Mouse (Mus musculus) MEL (cell line): Measurements from ENCODE around the gene Ccdc3. TPM values are rescaled to one million over a fixed set of nuclear protein-coding genes. Genes with fewer than 3 reads are reported as not detected.
A peak's percentile ranks its signal among the peaks of the same experiment; 100 is the strongest.
"Not testable (repeated sequence)": the region's sequence is repeated elsewhere in the genome, so short reads cannot be mapped to it uniquely, and the experiment has no call there.

Experiments used
- DNase-seq: peaks from one replicate; pipeline ENCODE4 v3.0.0; 2011; ENCODE audit warnings: low read depth, low spot score
- H3K27ac ChIP-seq: 2 replicates; pipeline ENCODE4 v1.5.1; 2012; ENCODE audit warnings: low read depth, mild to moderate bottlenecking, control low read depth, low read length, moderate library complexity; ENCODE audit not compliant: control insufficient read depth
- H3K27me3 ChIP-seq, 2 experiments: fragments of 150-350 bp in 1 of 2; sonication (generic) in 1 of 2; 2 replicates each; pipeline ENCODE4 v1.6.1; 2012; ENCODE audit warnings: low read length in 2 of 2, mild to moderate bottlenecking in 2 of 2, improper control_type of control experiment in 1 of 2, moderate library complexity in 1 of 2; ENCODE audit not compliant: insufficient read depth in 2 of 2, control insufficient read depth in 1 of 2
- H3K36me3 ChIP-seq, 2 experiments: 2 replicates each; pipeline ENCODE4 v1.6.1; 2012 to 2014; ENCODE audit warnings: low read length in 2 of 2, improper control_type of control experiment in 1 of 2, inconsistent platforms in 1 of 2, mild to moderate bottlenecking in 1 of 2; ENCODE audit not compliant: insufficient read depth in 2 of 2, control insufficient read depth in 1 of 2
- H3K4me1 ChIP-seq, 2 experiments: fragments of 150-350 bp in 1 of 2; sonication (generic) in 1 of 2; 2 replicates each; pipeline ENCODE4 v1.6.1; 2012; ENCODE audit warnings: low read length in 2 of 2, improper control_type of control experiment in 1 of 2, mild to moderate bottlenecking in 1 of 2; ENCODE audit not compliant: insufficient read depth in 2 of 2, control insufficient read depth in 1 of 2
- H3K4me3 ChIP-seq, 2 experiments: fragments of 150-350 bp in 1 of 2; sonication (generic) in 1 of 2; 2 replicates each; pipeline ENCODE4 v1.5.1; 2012; ENCODE audit warnings: low read depth in 2 of 2, low read length in 2 of 2, mild to moderate bottlenecking in 2 of 2, moderate library complexity in 2 of 2, control low read depth in 1 of 2, improper control_type of control experiment in 1 of 2; ENCODE audit not compliant: control insufficient read depth in 1 of 2, insufficient read depth in 1 of 2
- H3K79me2 ChIP-seq: 2 replicates; pipeline ENCODE4 v1.6.1; 2012; ENCODE audit warnings: mild to moderate bottlenecking, low read length, moderate library complexity; ENCODE audit not compliant: control insufficient read depth, poor library complexity, insufficient read depth
- H3K9ac ChIP-seq: 2 replicates; pipeline ENCODE4 v1.6.1; 2012; ENCODE audit warnings: low read depth, mild to moderate bottlenecking, control low read depth, low read length, moderate library complexity; ENCODE audit not compliant: control insufficient read depth, poor library complexity, severe bottlenecking
- H3K9me3 ChIP-seq: fragments of 150-350 bp; sonication (generic); replicated peaks from 2 replicates; pipeline ENCODE4 v1.6.1; 2012; ENCODE audit warnings: mild to moderate bottlenecking, low read length, improper control_type of control experiment, moderate library complexity; ENCODE audit not compliant: insufficient read depth
- CHD2 ChIP-seq: IDR thresholded peaks from 2 replicates; pipeline ENCODE4 v1.6.1; 2011; ENCODE audit warnings: low read length, improper control_type of control experiment
- CTCF ChIP-seq, 3 experiments: IDR thresholded peaks in 2 of 3; conservative IDR thresholded peaks in 1 of 3; 2 replicates each; pipeline ENCODE4 v1.5.1; 2011 to 2012; ENCODE audit warnings: low read length in 3 of 3, low read depth in 2 of 3, mild to moderate bottlenecking in 2 of 3, improper control_type of control experiment in 1 of 3, inconsistent platforms in 1 of 3, mixed read lengths in 1 of 3, moderate library complexity in 1 of 3; ENCODE audit not compliant: control insufficient read depth in 1 of 3, insufficient read depth in 1 of 3, poor library complexity in 1 of 3, severe bottlenecking in 1 of 3
- ELF1 ChIP-seq: IDR thresholded peaks from 2 replicates; pipeline ENCODE4 v1.6.1; 2014; ENCODE audit warnings: low read depth, mild to moderate bottlenecking, inconsistent platforms, low read length, improper control_type of control experiment, moderate library complexity
- EP300 ChIP-seq, 2 experiments: IDR thresholded peaks; 2 replicates each; pipeline ENCODE4 v1.6.1; 2011; ENCODE audit warnings: improper control_type of control experiment in 2 of 2, low read length in 2 of 2, low read depth in 1 of 2, mild to moderate bottlenecking in 1 of 2
- ETS1 ChIP-seq: IDR thresholded peaks from 2 replicates; pipeline ENCODE4 v1.6.1; 2012; ENCODE audit warnings: low read depth, mild to moderate bottlenecking, inconsistent platforms, low read length, improper control_type of control experiment, moderate library complexity
- GABPA ChIP-seq: IDR thresholded peaks from 2 replicates; pipeline ENCODE4 v1.6.1; 2012; ENCODE audit warnings: low read depth, mild to moderate bottlenecking, inconsistent platforms, low read length, improper control_type of control experiment, moderate library complexity
- HCFC1 ChIP-seq: IDR thresholded peaks from 2 replicates; pipeline ENCODE4 v1.6.1; 2012; ENCODE audit warnings: low read depth, mild to moderate bottlenecking, inconsistent platforms, low read length, improper control_type of control experiment, moderate library complexity
- JUND ChIP-seq: IDR thresholded peaks from 2 replicates; pipeline ENCODE4 v1.6.1; 2011; ENCODE audit warnings: low read depth, mild to moderate bottlenecking, improper control_type of control experiment, low read length
- MAZ ChIP-seq: IDR thresholded peaks from 2 replicates; pipeline ENCODE4 v1.6.1; 2012; ENCODE audit warnings: low read depth, mild to moderate bottlenecking, inconsistent platforms, low read length, improper control_type of control experiment
- MYB ChIP-seq: IDR thresholded peaks from 2 replicates; pipeline ENCODE4 v1.6.1; 2011; ENCODE audit warnings: mild to moderate bottlenecking, low read depth, low read length, improper control_type of control experiment
- NRF1 ChIP-seq: IDR thresholded peaks from 2 replicates; pipeline ENCODE4 v1.6.1; 2014; ENCODE audit warnings: low read depth, mild to moderate bottlenecking, inconsistent platforms, low read length, improper control_type of control experiment, moderate library complexity; ENCODE audit not compliant: poor library complexity, insufficient read depth, severe bottlenecking
- POLR2AphosphoS2 ChIP-seq: IDR thresholded peaks from 2 replicates; pipeline ENCODE4 v1.6.1; 2011; ENCODE audit warnings: low read length, improper control_type of control experiment
- RAD21 ChIP-seq: IDR thresholded peaks from 2 replicates; pipeline ENCODE4 v1.6.1; 2011; ENCODE audit warnings: mild to moderate bottlenecking, low read depth, low read length, improper control_type of control experiment
- SMC3 ChIP-seq: IDR thresholded peaks from 2 replicates; pipeline ENCODE4 v1.6.1; 2011; ENCODE audit warnings: low read depth, low read length, improper control_type of control experiment
- ZC3H11A ChIP-seq: IDR thresholded peaks from 2 replicates; pipeline ENCODE4 v1.6.1; 2012; ENCODE audit warnings: low read depth, mild to moderate bottlenecking, inconsistent platforms, low read length, improper control_type of control experiment
- ZMIZ1 ChIP-seq: IDR thresholded peaks from 2 replicates; pipeline ENCODE4 v1.6.1; 2012; ENCODE audit warnings: low read depth, mild to moderate bottlenecking, inconsistent platforms, low read length, improper control_type of control experiment, moderate library complexity
- ZNF384 ChIP-seq: IDR thresholded peaks from 2 replicates; pipeline ENCODE4 v1.6.1; 2012; ENCODE audit warnings: low read depth, mild to moderate bottlenecking, inconsistent platforms, low read length, improper control_type of control experiment
- polyA plus RNA-seq, 2 experiments: library from polyadenylated mRNA; stranded (reverse) in 1 of 2; unstranded in 1 of 2; fragments of >175 nt in 1 of 2; fragments of >200 nt in 1 of 2; gene quantifications; 2 replicates each; pipeline versions ENCODE4 v1.2.1 to v1.2.4; 2012; ENCODE audit warnings: low replicate concordance in 2 of 2, low read depth in 1 of 2; ENCODE audit not compliant: insufficient read length in 2 of 2, insufficient read depth in 1 of 2, missing spikeins in 1 of 2
- total RNA-seq: library from RNA; depleted of rRNA; stranded (reverse); fragments of 300-350 nt; gene quantifications from 2 replicates; pipeline ENCODE4 v1.2.3, GENCODE M21; 2012; rRNA removed

Ccdc3 gene
- total RNA-seq (not detected in 2 replicates), polyA plus RNA-seq (not detected)

GRCm38 (mm10) chr2:5137500-5138286 lies at the start of gene Ccdc3:
TSS of gene Ccdc3 (plus strand) at chr2:5137776.
- H3K9ac ChIP-seq = no peak within 1 kb of the TSS
- no peaks in the 10 kb centered on the region; a peak in 1 of 4 replicates for H3K27me3 ChIP-seq
- TF ChIP-seq CHD2 = no peak
- no peak for TF ChIP-seq HCFC1
- no peak for TF ChIP-seq ETS1
- no peak for TF ChIP-seq EP300 (IDR thresholded peaks at IDR 0.05; ENCODE audit: low read depth in 1 of 2, low read length in 2 of 2)
- TF ChIP-seq GABPA = no peak
- no peak for TF ChIP-seq POLR2AphosphoS2
- TF ChIP-seq ZC3H11A = no peak
- no peak for TF ChIP-seq ELF1
- no peak for TF ChIP-seq MAZ
- H3K79me2 ChIP-seq = no peaks in the 10 kb centered on the region
- no peak within 1 kb of the TSS for H3K4me3 ChIP-seq
- no peaks in the 10 kb centered on the region for H3K4me1 ChIP-seq
- no peaks in the 10 kb centered on the region for H3K9me3 ChIP-seq
- no peak for DNase-seq
- no peak within 1 kb of the TSS for H3K27ac ChIP-seq
- no peaks in the 10 kb centered on the region for H3K36me3 ChIP-seq

- peak; percentile 43 to 65 (median 56) for TF ChIP-seq CTCF (IDR thresholded peaks at IDR 0.05 in 2 of 3, conservative IDR thresholded peaks at IDR 0.05 in 1 of 3; ENCODE audit: control insufficient read depth in 1 of 3, insufficient read depth in 1 of 3, low read depth in 2 of 3, low read length in 3 of 3, poor library complexity in 1 of 3, severe bottlenecking in 1 of 3)
- TF ChIP-seq ZC3H11A = peak; percentile 63
- TF ChIP-seq JUND = peak; percentile 97
- peak; percentile 68 for TF ChIP-seq SMC3
- peak; percentile 90 for TF ChIP-seq ZNF384
- peak; percentile 71 for TF ChIP-seq RAD21
- H3K79me2 ChIP-seq, H3K27me3 ChIP-seq, H3K4me3 ChIP-seq, H3K4me1 ChIP-seq, H3K9me3 ChIP-seq, H3K36me3 ChIP-seq, H3K27ac ChIP-seq, H3K9ac ChIP-seq: not testable (repeated sequence)
- peak; percentile 69 for DNase-seq
Observed at GRCm38 (mm10) chr2:5090385-5090784, 47.2 kb upstream of the Ccdc3 start.

GRCm38 (mm10) chr2:5094876-5095275 lies 42.7 kb upstream of the Ccdc3 start:
- no peak overlapping the region for H3K27ac ChIP-seq
- H3K4me3 ChIP-seq = no peak overlapping the region
- H3K9ac ChIP-seq = no peak overlapping the region
- H3K4me1 ChIP-seq = no peaks in the 10 kb centered on the region
- no peaks in the 10 kb centered on the region for H3K36me3 ChIP-seq
- H3K27me3 ChIP-seq = no peaks in the 10 kb centered on the region
- no peak for DNase-seq
- no peak for TF ChIP-seq CTCF (IDR thresholded peaks at IDR 0.05 in 2 of 3, conservative IDR thresholded peaks at IDR 0.05 in 1 of 3; ENCODE audit: control insufficient read depth in 1 of 3, insufficient read depth in 1 of 3, low read depth in 2 of 3, low read length in 3 of 3, poor library complexity in 1 of 3, severe bottlenecking in 1 of 3)
- no peak for TF ChIP-seq NRF1
- no peak for TF ChIP-seq ZMIZ1
- no peak for TF ChIP-seq EP300 (IDR thresholded peaks at IDR 0.05; ENCODE audit: low read depth in 1 of 2, low read length in 2 of 2)
- no peak for TF ChIP-seq MYB
- TF ChIP-seq JUND = no peak
- H3K9me3 ChIP-seq = no peaks in the 10 kb centered on the region
- no peaks in the 10 kb centered on the region for H3K79me2 ChIP-seq
